Mouse (Mus musculus): ENCODE results near the gene Mad1l1. TPM values are rescaled to one million over a fixed set of nuclear protein-coding genes. Genes with fewer than 3 reads are reported as not detected.
A peak's percentile ranks its signal among the peaks of the same experiment; 100 is the strongest.

The Mad1l1 gene
- total and polyA plus RNA-seq, 3 experiments: 40.5 to 65.2 TPM; not detected in 1

DNA sequence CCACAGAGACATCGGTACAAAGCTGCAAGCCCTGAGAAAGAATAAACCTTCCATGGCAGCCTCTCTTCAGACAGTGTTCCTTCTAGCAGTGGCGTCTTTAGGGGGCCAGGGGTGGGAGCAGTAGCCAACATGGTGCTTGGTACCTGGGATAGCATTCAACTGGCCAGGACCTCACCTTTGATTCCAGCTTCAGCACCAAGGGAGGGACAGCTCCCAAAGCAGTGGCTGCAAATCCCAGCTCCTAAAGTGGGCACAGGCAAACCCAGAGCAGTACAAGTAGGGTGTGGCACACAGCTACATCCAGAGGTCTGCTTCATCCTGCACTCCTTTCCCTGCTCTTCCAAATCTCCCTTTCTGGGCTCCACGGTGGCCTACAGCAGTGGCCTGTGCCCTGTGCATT lies 265.9 kb downstream of the Mad1l1 start:
- TF ChIP-seq SIN3A (IDR thresholded peaks at IDR 0.05; ENCODE audit: low read length) (0 out of 2 replicates have a peak, but pooled peaks have one; percentile 25), MAX (IDR thresholded peaks at IDR 0.05; ENCODE audit: low read length) (no peak), MXI1 (IDR thresholded peaks at IDR 0.05; ENCODE audit: low read depth, low read length) (0 out of 2 replicates have a peak, but pooled peaks have one; percentile 18)
- Histone ChIP-seq H3K9me3 (replicated peaks; ENCODE audit: insufficient read depth, low read length) (no peaks in the 10 kb centered on the region), H3K79me2 (ENCODE audit: control insufficient read depth, insufficient read depth, low read length, poor library complexity) (no peaks in the 10 kb centered on the region), H3K4me3 (ENCODE audit: control insufficient read depth in 1 of 2, insufficient read depth in 1 of 2, low read depth in 2 of 2, low read length in 2 of 2) (no peak overlapping the region), H3K27me3 (ENCODE audit: control insufficient read depth in 1 of 2, insufficient read depth in 2 of 2, low read length in 2 of 2) (no peaks in the 10 kb centered on the region), H3K36me3 (ENCODE audit: control insufficient read depth in 1 of 2, insufficient read depth in 2 of 2, low read length in 2 of 2) (no peaks in the 10 kb centered on the region), H3K4me1 (ENCODE audit: control insufficient read depth in 1 of 2, insufficient read depth in 2 of 2, low read length in 2 of 2) (no peaks in the 10 kb centered on the region), H3K9ac (ENCODE audit: control insufficient read depth, low read depth, low read length, poor library complexity, severe bottlenecking) (no peak overlapping the region), H3K27ac (ENCODE audit: control insufficient read depth, low read depth, low read length) (no peak overlapping the region)
- peak; percentile 39 for DNase-seq (ENCODE audit: low read depth, low spot score)

DNA sequence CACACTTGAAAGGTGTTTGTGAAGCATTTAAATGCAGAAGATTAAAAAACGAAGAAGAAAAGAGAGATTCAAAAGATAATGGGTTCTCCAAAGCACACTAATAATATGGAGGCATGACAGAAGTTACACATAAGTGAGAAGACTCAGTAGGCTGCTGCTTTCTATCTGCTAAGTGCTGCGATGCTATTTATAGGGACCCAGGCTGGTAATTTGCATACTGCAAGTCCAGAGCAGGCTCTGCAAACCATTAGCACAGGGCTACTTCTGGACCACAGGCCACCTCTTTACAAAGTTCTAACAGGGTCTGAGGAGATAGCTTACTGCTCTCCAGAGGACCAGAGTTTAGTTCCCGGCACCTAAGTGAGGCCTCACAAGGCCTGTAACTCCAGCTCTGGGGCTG lies 267.7 kb downstream of the Mad1l1 start:
- TF ChIP-seq NRF1 (IDR thresholded peaks at IDR 0.05; ENCODE audit: insufficient read depth, low read depth, low read length, poor library complexity, severe bottlenecking) (no peak), EP300 (IDR thresholded peaks at IDR 0.05; ENCODE audit: low read depth in 1 of 2, low read length in 2 of 2) (no peak), ELF1 (IDR thresholded peaks at IDR 0.05; ENCODE audit: low read depth, low read length) (no peak), CTCF (IDR thresholded peaks at IDR 0.05 in 2 of 3, conservative IDR thresholded peaks at IDR 0.05 in 1 of 3; ENCODE audit: control insufficient read depth in 1 of 3, insufficient read depth in 1 of 3, low read depth in 2 of 3, low read length in 3 of 3, poor library complexity in 1 of 3, severe bottlenecking in 1 of 3) (no peak), ETS1 (IDR thresholded peaks at IDR 0.05; ENCODE audit: low read depth, low read length) (no peak), TBP (IDR thresholded peaks at IDR 0.05; ENCODE audit: low read depth, low read length) (no peak), SMC3 (IDR thresholded peaks at IDR 0.05; ENCODE audit: low read depth, low read length) (no peak), ZKSCAN1 (IDR thresholded peaks at IDR 0.05; ENCODE audit: low read depth, low read length) (no peak), MAFK (IDR thresholded peaks at IDR 0.05; ENCODE audit: borderline replicate concordance, low read depth, low read length) (no peak)
- Histone ChIP-seq H3K27me3 (ENCODE audit: control insufficient read depth in 1 of 2, insufficient read depth in 2 of 2, low read length in 2 of 2) (no peaks in the 10 kb centered on the region), H3K79me2 (ENCODE audit: control insufficient read depth, insufficient read depth, low read length, poor library complexity) (no peaks in the 10 kb centered on the region), H3K36me3 (ENCODE audit: control insufficient read depth in 1 of 2, insufficient read depth in 2 of 2, low read length in 2 of 2) (no peaks in the 10 kb centered on the region; a peak in 1 of 4 replicates), H3K9me3 (replicated peaks; ENCODE audit: insufficient read depth, low read length) (no peaks in the 10 kb centered on the region), H3K9ac (ENCODE audit: control insufficient read depth, low read depth, low read length, poor library complexity, severe bottlenecking) (no peak overlapping the region), H3K4me3 (ENCODE audit: control insufficient read depth in 1 of 2, insufficient read depth in 1 of 2, low read depth in 2 of 2, low read length in 2 of 2) (no peak overlapping the region), H3K4me1 (ENCODE audit: control insufficient read depth in 1 of 2, insufficient read depth in 2 of 2, low read length in 2 of 2) (no peaks in the 10 kb centered on the region), H3K27ac (ENCODE audit: control insufficient read depth, low read depth, low read length) (no peak overlapping the region)
- no peak for DNase-seq (ENCODE audit: low read depth, low spot score)

DNA sequence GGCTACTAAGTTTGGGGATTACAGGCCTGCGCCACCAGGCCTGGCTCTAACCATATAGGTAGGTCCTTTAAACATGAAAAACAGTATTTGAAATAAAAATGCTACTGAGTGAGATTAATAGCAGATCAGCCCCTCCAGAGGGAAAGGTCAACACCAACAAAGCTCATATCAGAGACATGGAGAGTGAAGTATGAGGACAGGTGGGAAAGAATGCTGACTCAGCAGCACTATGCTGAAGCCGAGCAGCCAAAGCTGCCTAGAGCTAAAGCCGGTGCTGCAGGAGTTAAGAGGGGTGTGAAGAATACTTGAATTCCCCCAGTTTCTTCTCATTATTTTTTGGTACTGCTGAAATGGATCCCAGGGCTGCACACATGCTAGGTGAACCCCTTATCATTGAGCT lies 268.9 kb downstream of the Mad1l1 start:
- DNase-seq (ENCODE audit: low read depth, low spot score): no peak
- Histone ChIP-seq H3K9ac (ENCODE audit: control insufficient read depth, low read depth, low read length, poor library complexity, severe bottlenecking) (no peak overlapping the region), H3K79me2 (ENCODE audit: control insufficient read depth, insufficient read depth, low read length, poor library complexity) (no peaks in the 10 kb centered on the region), H3K27me3 (ENCODE audit: control insufficient read depth in 1 of 2, insufficient read depth in 2 of 2, low read length in 2 of 2) (no peaks in the 10 kb centered on the region), H3K4me3 (ENCODE audit: control insufficient read depth in 1 of 2, insufficient read depth in 1 of 2, low read depth in 2 of 2, low read length in 2 of 2) (no peak overlapping the region), H3K9me3 (replicated peaks; ENCODE audit: insufficient read depth, low read length) (no peaks in the 10 kb centered on the region), H3K36me3 (ENCODE audit: control insufficient read depth in 1 of 2, insufficient read depth in 2 of 2, low read length in 2 of 2) (no peaks in the 10 kb centered on the region; a peak in 1 of 4 replicates), H3K4me1 (ENCODE audit: control insufficient read depth in 1 of 2, insufficient read depth in 2 of 2, low read length in 2 of 2) (no peaks in the 10 kb centered on the region), H3K27ac (ENCODE audit: control insufficient read depth, low read depth, low read length) (no peak overlapping the region)
- TF ChIP-seq KAT2A (conservative IDR thresholded peaks at IDR 0.05; ENCODE audit: low read depth, low read length): no peak
- no peak for TF ChIP-seq ZNF384 (IDR thresholded peaks at IDR 0.05; ENCODE audit: low read depth, low read length)
- TF ChIP-seq TBP (IDR thresholded peaks at IDR 0.05; ENCODE audit: low read depth, low read length): no peak
- TF ChIP-seq NRF1 (IDR thresholded peaks at IDR 0.05; ENCODE audit: insufficient read depth, low read depth, low read length, poor library complexity, severe bottlenecking): no peak
- TF ChIP-seq JUND (IDR thresholded peaks at IDR 0.05; ENCODE audit: low read depth, low read length): no peak
- TF ChIP-seq TAL1 (IDR thresholded peaks at IDR 0.05; ENCODE audit: low read length): no peak
- peak; percentile 88 for TF ChIP-seq MAFK (IDR thresholded peaks at IDR 0.05; ENCODE audit: borderline replicate concordance, low read depth, low read length)

All from MEL (cell line).